Mouse (Mus musculus) macrophage (primary cell): ENCODE results near the gene Cep170. TPM values are rescaled to one million over a fixed set of nuclear protein-coding genes. Genes with fewer than 3 reads are reported as not detected.

Source experiments
- H3K27ac ChIP-seq: fragments of 350-480 bp; formaldehyde crosslinking; 2 replicates; pipeline ENCODE4 v1.9.0; 2021
- H3K36me3 ChIP-seq: fragments of 350-480 bp; formaldehyde crosslinking; 2 replicates; pipeline ENCODE4 v1.9.0; 2021; ENCODE audit errors: inconsistent target
- H3K4me3 ChIP-seq: fragments of 350-480 bp; formaldehyde crosslinking; 2 replicates; pipeline ENCODE4 v1.9.0; 2021; ENCODE audit errors: inconsistent target
- H3K79me2 ChIP-seq: fragments of 350-480 bp; formaldehyde crosslinking; 2 replicates; pipeline ENCODE4 v1.9.0; 2021; ENCODE audit errors: inconsistent target
- WGBS: methylation state at CpG from one replicate; pipeline ENCODE4 v1.1.7; 2026; ENCODE audit warnings: inconsistent platforms; ENCODE audit not compliant: missing documents; 5-methylcytosine and 5-hydroxymethylcytosine counted together
- polyA plus RNA-seq: library from polyadenylated mRNA; stranded (reverse); fragments of 250-400 nt; gene quantifications from 3 replicates; pipeline ENCODE4 v1.2.4, GENCODE M21; 2018; ENCODE audit warnings: inconsistent platforms

Cep170 gene
- polyA plus RNA-seq, 1 experiment from 2014 or later = 45.2 TPM

DNA sequence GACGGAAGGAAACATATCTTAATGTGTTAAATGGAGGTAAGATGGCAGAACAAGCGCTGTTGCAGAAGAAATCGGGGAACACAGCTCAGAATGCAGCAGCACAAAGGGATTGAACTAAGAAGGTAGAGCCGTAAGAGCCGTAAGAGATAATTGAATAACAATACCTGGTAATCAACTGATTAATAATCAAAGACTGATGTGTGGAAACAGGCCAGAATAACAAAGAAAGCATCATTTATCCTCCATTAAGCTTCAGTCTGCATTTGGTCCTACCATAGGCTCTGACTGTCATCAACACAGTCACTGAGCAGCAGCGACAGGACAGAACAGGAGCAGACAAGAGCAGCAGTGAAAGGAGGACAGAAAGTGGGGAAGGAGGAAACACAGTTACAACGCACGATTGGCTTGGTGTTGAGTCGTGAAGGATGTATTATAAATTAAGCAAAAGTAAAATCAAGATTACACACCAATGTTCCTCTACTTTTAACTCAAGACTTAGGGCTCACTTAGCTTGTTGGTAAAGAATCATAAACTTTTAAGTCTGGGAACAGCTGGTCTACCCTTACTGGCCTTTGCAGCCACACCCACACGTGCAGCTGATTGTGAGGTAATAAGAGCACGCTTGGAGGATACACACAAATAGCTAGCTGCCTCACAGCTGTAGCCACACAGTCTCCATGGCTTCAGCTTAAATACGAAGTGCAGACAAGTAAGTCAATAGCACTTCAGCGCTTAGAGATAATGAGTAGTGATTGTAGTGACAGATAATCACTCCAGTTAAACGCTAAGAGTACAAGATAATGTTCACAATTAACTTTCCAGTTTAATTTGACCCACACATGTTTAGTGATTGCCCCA, 59.8 kb downstream of the Cep170 start:
- peaks cover 69% of the 10 kb centered on the region for H3K36me3 ChIP-seq
- 97% methylated on average over 14 of the region's 14 CpGs for WGBS
- H3K79me2 ChIP-seq = peaks cover 32% of the 10 kb centered on the region
- H3K4me3 ChIP-seq = no peak overlapping the region
- no peak overlapping the region for H3K27ac ChIP-seq

DNA sequence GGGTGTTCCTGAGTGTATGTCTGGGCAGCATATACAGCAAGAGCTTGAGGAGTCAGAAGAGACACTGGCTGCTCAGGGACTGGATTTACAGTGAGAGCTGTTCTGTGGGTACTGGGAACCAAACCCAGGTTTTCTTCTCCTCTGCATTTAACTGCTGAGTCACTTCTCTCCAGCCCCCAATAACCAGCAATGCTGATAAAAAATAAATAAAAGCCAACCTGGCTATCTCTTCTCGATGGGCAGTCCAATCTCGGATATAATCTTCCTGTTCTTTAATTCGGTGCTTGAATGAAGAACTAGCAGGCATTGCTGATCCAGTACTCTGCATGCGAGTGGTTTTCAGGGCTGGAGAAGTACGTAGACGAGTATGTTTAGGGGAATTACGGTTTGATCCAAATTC, 64.2 kb downstream of the Cep170 start:
- Histone ChIP-seq H3K4me3 (no peak overlapping the region), H3K36me3 (peaks cover 38% of the 10 kb centered on the region), H3K79me2 (peaks cover 19% of the 10 kb centered on the region), H3K27ac (no peak overlapping the region)
- 92% methylated on average over 7 of the region's 7 CpGs for WGBS

DNA sequence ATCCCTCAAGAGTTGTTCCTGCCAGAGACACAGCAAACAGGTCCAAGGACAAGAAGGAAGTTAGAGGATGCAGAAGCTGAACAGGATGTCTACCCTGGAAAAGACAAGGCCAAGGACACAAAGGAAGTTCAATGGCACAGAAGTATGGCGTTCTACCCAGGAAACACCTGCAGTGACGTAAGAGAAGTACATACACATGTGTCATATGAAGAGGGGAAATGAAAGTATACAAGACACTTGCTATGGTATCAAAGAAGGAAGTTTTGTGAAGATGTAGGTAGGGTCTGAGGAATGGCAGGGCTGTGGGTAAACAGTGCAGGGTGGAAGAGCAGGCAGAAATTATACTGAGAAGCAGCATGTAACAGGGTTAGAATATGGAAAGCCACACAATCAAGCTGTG, 81.0 kb downstream of the Cep170 start:
- Histone ChIP-seq H3K27ac (no peak overlapping the region), H3K79me2 (no peaks in the 10 kb centered on the region), H3K4me3 (no peak overlapping the region), H3K36me3 (peaks cover 42% of the 10 kb centered on the region)
- WGBS = 24% methylated on average over 2 of the region's 2 CpGs

DNA sequence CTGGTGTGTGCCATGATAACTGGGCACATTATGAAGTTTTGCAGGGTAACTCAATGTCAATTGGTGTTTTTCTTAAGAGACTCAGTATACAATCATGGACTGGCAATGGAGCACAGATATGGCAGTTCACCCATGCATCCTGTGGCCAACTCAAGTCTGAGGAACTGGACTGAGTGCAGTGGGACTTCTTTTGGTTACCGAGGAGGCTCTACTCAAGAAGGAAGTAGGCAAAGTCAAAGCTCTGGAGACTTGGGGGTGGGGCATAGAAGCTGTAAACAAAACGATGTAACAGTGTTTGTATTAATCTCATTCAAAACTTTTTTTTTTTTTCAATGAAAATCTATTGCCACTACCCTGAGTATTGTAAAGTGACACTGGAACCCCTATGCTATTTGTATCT, 83.3 kb downstream of the Cep170 start:
- Histone ChIP-seq H3K4me3 (no peak overlapping the region), H3K79me2 (no peaks in the 10 kb centered on the region), H3K27ac (no peak overlapping the region), H3K36me3 (peaks cover 25% of the 10 kb centered on the region)
- WGBS = 34% methylated on average over 2 of the region's 2 CpGs

DNA sequence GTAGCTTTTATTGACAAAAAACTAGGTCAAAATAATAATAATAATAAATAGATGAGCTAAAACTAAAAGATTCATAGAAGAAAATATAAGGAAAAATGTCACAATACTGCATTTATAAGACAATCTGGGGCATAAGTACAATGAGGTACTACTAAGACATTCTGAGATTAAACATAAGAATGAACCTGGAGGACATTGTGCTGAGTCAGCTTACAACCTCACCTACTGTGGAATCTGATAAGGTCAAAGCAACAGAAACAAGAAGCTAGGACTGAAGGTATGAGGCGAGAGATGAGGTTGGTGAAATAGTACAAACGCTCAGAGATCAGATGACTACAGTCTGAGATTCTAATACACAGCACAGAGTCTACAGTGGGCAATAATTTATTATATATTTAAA, 86.5 kb downstream of the Cep170 start:
- H3K27ac ChIP-seq = no peak overlapping the region
- H3K4me3 ChIP-seq = no peak overlapping the region
- peaks cover 2% of the 10 kb centered on the region; the same call in 1 of the 2 replicates for H3K36me3 ChIP-seq
- 86% methylated on average over 2 of the region's 2 CpGs for WGBS
- H3K79me2 ChIP-seq = no peaks in the 10 kb centered on the region

DNA sequence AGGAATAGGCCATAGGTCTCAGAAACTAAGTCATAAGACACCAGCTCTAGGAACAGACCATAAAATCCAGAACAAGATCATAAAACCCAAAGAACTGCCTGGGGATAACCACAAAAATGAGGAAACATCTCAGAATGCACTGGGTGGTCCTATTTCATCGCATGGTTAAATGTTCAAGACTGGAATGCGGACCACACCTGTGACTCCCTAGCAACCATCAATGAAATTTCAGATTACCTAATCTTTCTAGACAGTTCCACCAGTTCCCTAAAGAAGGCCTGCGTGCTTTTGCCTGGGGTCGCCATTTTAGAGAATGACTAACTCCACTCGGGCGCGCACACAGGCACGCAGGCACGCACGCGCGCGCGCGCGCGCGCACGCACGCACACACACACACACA, 89.1 kb downstream of the Cep170 start:
- Histone ChIP-seq H3K27ac (no peak overlapping the region), H3K4me3 (no peak overlapping the region), H3K79me2 (no peaks in the 10 kb centered on the region), H3K36me3 (no peaks in the 10 kb centered on the region)
- 90% methylated on average over 9 of the region's 20 CpGs for WGBS

DNA sequence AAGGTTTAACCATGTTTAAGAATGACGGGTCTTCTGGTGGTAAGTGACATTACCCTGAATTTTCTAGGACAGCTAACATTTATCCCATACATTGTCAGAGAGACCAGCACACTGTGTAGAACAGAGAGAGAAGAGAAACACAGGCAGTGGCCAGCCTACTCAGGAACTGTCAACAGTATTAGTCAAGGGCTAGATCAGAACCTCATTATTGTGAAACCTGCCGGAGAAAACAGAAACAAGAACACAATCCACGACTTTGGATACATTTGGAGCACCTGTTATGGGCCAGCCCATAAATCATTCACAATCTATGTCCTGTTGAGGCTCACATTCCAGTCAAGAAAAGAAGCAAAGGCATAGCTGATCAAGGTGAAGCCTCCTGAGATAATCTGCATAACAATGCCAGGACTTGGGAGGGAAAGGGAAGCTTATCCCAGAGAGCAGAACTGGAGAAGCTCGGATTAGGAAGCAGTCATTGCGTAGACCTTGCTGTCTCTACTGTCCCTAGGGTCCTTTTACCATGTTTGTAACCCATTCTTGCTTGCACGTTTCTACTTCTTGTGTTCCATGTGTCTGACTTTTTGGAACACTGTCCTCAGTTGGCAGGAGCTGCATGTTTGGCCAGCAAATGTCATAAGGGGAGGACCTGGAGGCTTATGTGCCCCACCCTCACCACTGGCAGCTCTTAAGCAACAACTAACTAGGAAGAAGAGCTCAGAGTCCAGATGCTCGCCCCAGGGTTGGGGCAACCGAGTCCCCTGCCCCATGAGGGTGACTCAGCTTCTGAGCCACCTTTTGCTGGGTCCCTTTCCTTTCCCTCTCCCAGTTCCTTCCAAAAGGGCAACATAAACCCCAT, 89.8 kb downstream of the Cep170 start:
- Histone ChIP-seq H3K36me3 (no peaks in the 10 kb centered on the region), H3K27ac (no peak overlapping the region), H3K4me3 (no peak overlapping the region), H3K79me2 (no peaks in the 10 kb centered on the region)
- WGBS = 68% methylated on average over 8 of the region's 8 CpGs

DNA sequence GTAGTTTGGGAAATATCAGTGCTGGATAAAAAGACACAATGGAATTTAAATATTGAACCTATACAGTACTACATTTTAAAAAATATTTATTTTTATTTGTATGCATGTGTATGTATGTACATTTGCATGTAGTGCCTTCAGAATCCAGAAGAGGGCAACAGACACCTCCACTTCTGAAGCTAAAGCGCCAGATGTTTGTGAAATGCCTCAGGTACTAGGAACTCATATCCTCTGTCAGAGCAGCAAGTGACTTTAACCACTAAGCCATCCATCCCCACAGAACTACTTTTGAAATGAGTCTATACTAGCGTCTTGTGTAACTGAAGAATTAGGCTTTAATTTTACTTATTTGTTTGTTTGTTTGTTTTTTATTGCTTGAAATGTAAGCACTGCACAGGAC, 101.4 kb downstream of the Cep170 start:
- H3K27ac ChIP-seq = no peak overlapping the region
- WGBS = 39% methylated on average over 2 of the region's 2 CpGs

DNA sequence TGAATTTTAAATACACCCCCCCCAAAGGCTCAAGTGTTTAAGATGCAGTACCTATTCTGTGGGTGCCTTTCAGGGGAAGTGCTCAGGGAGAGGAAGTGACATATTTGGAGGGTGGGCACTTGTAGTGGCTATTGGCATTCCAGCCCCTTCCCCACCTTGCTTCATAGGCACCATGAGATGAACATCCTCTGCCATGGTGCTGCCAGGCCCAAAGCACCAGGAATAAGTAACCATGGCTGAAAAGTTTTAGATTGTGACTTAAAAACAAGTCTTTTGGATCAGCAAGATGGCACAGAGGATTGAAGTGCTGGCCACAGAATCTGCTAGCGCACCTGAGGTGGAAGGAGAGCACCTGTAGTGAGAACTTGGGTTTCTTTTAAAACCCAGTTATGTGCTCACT, 113.6 kb downstream of the Cep170 start:
- Histone ChIP-seq H3K27ac (no peak overlapping the region), H3K79me2 (no peaks in the 10 kb centered on the region), H3K36me3 (no peaks in the 10 kb centered on the region), H3K4me3 (no peak overlapping the region)
- WGBS = 95% methylated on average over 1 of the region's 1 CpGs

More for the DNA sequence above, 101.4 kb downstream of the Cep170 start:
- Histone ChIP-seq H3K79me2 (no peaks in the 10 kb centered on the region), H3K4me3 (no peak overlapping the region), H3K36me3 (no peaks in the 10 kb centered on the region)

DNA sequence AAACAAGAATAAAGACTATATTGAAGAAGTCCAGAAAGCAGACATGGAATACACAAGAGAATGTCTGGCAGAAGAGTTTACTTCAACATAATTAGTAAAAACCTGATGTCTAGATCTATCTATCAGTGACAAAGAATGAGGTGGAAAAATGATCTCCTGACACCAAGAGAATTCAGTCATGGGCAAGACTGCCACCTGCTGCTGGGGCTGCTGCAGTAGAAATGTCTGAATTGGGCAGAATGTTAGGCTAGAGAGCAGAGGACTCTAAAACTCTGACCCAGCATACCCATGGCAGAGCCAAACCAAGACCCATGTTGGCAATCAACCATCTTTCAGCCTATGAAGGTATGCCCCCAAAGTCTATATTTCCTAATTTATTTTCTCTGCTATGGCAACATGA, 114.1 kb downstream of the Cep170 start:
- H3K27ac ChIP-seq = no peak overlapping the region
- no peaks in the 10 kb centered on the region for H3K79me2 ChIP-seq
- no peak overlapping the region for H3K4me3 ChIP-seq
- no peaks in the 10 kb centered on the region for H3K36me3 ChIP-seq

DNA sequence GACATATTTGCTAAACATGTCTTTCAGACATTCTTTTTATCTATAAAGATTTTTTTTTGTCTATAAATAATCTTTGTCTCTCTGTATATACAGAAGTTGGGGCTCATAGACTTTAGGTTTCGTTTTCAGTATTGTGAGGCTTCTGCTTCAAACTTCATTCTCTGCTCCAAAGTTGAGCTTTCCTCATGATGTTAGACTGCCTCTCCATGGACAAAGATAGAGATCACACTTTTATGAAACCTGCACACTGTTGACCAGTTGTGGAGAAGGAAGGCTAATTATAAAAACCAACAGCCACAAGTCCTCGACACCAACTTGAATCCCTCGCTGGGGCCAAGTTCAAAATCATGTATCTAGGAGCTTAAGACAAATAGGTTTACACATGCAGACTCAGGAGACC, 115.2 kb downstream of the Cep170 start:
- no peaks in the 10 kb centered on the region for H3K79me2 ChIP-seq
- WGBS = 80% methylated on average over 3 of the region's 3 CpGs
- no peak overlapping the region for H3K27ac ChIP-seq
- no peaks in the 10 kb centered on the region for H3K36me3 ChIP-seq
- H3K4me3 ChIP-seq = no peak overlapping the region

DNA sequence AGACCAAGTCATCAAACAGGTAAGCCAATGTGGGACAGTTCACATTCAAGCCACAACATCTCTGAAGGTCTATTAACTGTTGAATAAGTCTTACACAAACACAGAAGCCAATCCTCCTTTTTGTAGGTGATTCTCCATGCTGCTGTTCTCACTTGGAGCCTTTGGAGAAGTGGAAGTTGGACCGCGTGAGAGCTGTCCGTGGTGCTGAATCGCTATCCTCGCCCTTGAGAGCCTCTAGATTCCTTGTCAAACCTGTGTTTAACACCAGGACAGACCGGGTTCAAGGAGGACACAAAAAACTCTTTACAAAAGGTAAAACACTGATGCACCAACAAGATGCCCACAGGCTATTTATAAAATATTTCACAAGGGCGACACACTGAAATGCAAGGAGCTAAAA, 116.8 kb downstream of the Cep170 start:
- WGBS = 29% methylated on average over 7 of the region's 7 CpGs
- Histone ChIP-seq H3K27ac (no peak overlapping the region), H3K4me3 (no peak overlapping the region), H3K36me3 (no peaks in the 10 kb centered on the region), H3K79me2 (no peaks in the 10 kb centered on the region)

DNA sequence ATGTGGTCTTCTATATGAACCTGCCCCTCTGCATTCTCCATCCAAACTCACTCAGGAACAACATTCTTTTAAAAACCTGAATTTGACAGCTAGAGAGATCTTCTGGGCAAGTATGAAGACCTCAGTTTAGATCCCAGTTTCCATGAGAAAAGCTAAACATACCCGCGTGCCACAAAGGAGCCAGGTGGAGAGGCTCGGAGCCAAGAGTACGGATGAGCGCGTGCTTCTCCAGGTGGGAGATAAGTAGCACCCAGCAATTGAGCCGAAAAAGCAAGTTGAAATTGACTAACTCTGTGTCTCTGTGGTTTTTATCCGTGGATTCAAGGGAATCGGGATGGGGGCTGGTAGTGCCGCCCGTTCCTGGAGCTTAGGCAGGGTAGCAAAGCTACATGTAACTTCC, 122.8 kb downstream of the Cep170 start:
- H3K36me3 ChIP-seq = no peaks in the 10 kb centered on the region
- no peak overlapping the region for H3K27ac ChIP-seq
- H3K4me3 ChIP-seq = no peak overlapping the region
- H3K79me2 ChIP-seq = no peaks in the 10 kb centered on the region
- WGBS = 93% methylated on average over 11 of the region's 11 CpGs

DNA sequence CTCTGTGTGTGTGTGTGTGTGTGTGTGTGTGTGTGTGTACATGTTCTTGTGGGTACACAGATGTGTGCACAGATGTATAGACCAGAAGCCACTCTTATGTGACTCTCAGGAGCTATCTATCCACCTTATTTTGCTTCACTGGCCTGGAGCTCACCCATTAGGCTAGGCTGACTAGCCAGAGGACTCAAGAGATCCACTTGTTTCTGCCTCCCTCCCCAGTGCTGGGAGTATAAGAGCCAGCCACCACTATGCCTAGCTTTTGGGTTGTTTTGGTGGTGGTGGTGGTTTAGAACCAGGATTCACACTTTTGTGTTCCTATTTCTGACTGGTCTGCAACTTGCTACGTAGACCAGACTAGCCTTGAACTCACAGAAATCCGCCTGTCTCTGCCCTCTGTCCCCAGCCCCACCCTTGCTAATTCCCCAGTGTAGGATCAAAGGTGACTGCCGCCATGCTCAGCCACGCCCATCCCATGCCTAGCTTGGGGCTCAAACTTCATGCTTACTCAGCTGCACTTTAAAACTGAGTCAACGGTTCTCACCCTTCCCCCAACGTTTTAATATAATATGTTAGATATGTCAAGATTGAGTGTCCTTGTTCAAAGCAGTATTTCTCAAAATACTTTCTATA, 125.5 kb downstream of the Cep170 start:
- Histone ChIP-seq H3K36me3 (no peaks in the 10 kb centered on the region), H3K4me3 (no peak overlapping the region), H3K27ac (no peak overlapping the region), H3K79me2 (no peaks in the 10 kb centered on the region)
- WGBS = 88% methylated on average over 6 of the region's 6 CpGs
